Mouse (Mus musculus): ENCODE results near the gene Tmed10. TPM values are rescaled to one million over a fixed set of nuclear protein-coding genes. Genes with fewer than 3 reads are reported as not detected.

Gene Tmed10
- polyA plus RNA-seq, 1 experiment from 2014 or later, result 333 TPM

GRCm38 (mm10) chr12:85291541-85291940 is 83.1 kb downstream of the Tmed10 start:
- Histone ChIP-seq H3K9me3 (ENCODE audit: low read depth, low read length) (peaks cover 11% of the 10 kb centered on the region; the same call in 1 of the 2 replicates), H3K27me3 (ENCODE audit: insufficient read depth, low read length) (no peaks in the 10 kb centered on the region), H3K27ac (ENCODE audit: low read depth) (no peak overlapping the region), H3K9ac (no peak overlapping the region), H3K36me3 (ENCODE audit: insufficient read depth) (no peaks in the 10 kb centered on the region), H3K4me1 (ENCODE audit: insufficient read depth) (0 out of 2 replicates have a peak, but pooled peaks cover 7% of the 10 kb centered on the region), H3K4me2 (no peak overlapping the region), H3K4me3 (ENCODE audit: low read depth, low read length) (no peak overlapping the region)
- ATAC-seq (ENCODE audit: insufficient read depth) (no peak), DNase-seq (no peak)
- no peak for TF ChIP-seq CTCF (IDR thresholded peaks at IDR 0.05; ENCODE audit: low read depth)

- H3K27ac ChIP-seq (ENCODE audit: low read depth), result no peak overlapping the region
- 0 out of 2 replicates have a peak, but pooled peaks cover 7% of the 10 kb centered on the region for H3K4me1 ChIP-seq (ENCODE audit: insufficient read depth)
- no peak for DNase-seq
- H3K27me3 ChIP-seq (ENCODE audit: insufficient read depth, low read length), result no peaks in the 10 kb centered on the region
- H3K36me3 ChIP-seq (ENCODE audit: insufficient read depth), result no peaks in the 10 kb centered on the region
- ATAC-seq (ENCODE audit: insufficient read depth), result no peak
- H3K9me3 ChIP-seq (ENCODE audit: low read depth, low read length), result peaks cover 11% of the 10 kb centered on the region; the same call in 1 of the 2 replicates
- TF ChIP-seq CTCF (IDR thresholded peaks at IDR 0.05; ENCODE audit: low read depth), result no peak
- WGBS, result 79% methylated on average over 10 of the region's 10 CpGs
- no peak overlapping the region for H3K4me2 ChIP-seq
- no peak overlapping the region for H3K4me3 ChIP-seq (ENCODE audit: low read depth, low read length)
- no peak overlapping the region for H3K9ac ChIP-seq
Observed at GRCm38 (mm10) chr12:85290633-85291032, 84.0 kb downstream of the Tmed10 start.

Other genes with a start within 250 kb of the Tmed10 start
- gene Rps6kl1, start 223.6 kb downstream of the Tmed10 start, polyA plus RNA-seq (2014; fragmentation: Nextera tagmentation; extraction: Ambion mirVana), result 0.91 and 1.0 TPM in 2 replicates
- 10.9 and 14.6 TPM in 2 replicates for gene Pgf, start 197.1 kb downstream of the Tmed10 start, polyA plus RNA-seq (2014; fragmentation: Nextera tagmentation; extraction: Ambion mirVana)
- gene Eif2b2, start 155.4 kb downstream of the Tmed10 start, polyA plus RNA-seq (2014; fragmentation: Nextera tagmentation; extraction: Ambion mirVana), result 91.4 and 99.9 TPM in 2 replicates
- 8.8 and 10.2 TPM in 2 replicates for gene Mlh3, start 104.2 kb downstream of the Tmed10 start, polyA plus RNA-seq (2014; fragmentation: Nextera tagmentation; extraction: Ambion mirVana)
- gene Acyp1, start 86.4 kb downstream of the Tmed10 start, polyA plus RNA-seq (2014; fragmentation: Nextera tagmentation; extraction: Ambion mirVana), result 37.6 and 42.7 TPM in 2 replicates
- 0.93 and 1.1 TPM in 2 replicates for gene Zc2hc1c, start 86.3 kb downstream of the Tmed10 start, polyA plus RNA-seq (2014; fragmentation: Nextera tagmentation; extraction: Ambion mirVana)
- gene Nek9, start 35.5 kb downstream of the Tmed10 start, polyA plus RNA-seq (2014; fragmentation: Nextera tagmentation; extraction: Ambion mirVana), result 17.2 and 18.2 TPM in 2 replicates
- 3.7 and 3.8 TPM in 2 replicates for gene Fos, start 99.0 kb upstream of the Tmed10 start, polyA plus RNA-seq (2014; fragmentation: Nextera tagmentation; extraction: Ambion mirVana)
- 1.3 and 2.2 TPM in 2 replicates for gene Jdp2, start 224.2 kb upstream of the Tmed10 start, polyA plus RNA-seq (2014; fragmentation: Nextera tagmentation; extraction: Ambion mirVana)

Data from lung, embryonic 14.5 days (tissue).